Mouse (Mus musculus) thymus, postnatal 36 days (tissue): ENCODE measurements around the gene Bicdl1.
A peak's percentile ranks its signal among the peaks of the same experiment; 100 is the strongest.

Source experiments
- DNase-seq, 2 experiments: peaks; one replicate each; pipeline ENCODE4 v3.0.0; 2022; ENCODE audit warnings: mixed read lengths in 2 of 2

The Bicdl1 gene

DNA sequence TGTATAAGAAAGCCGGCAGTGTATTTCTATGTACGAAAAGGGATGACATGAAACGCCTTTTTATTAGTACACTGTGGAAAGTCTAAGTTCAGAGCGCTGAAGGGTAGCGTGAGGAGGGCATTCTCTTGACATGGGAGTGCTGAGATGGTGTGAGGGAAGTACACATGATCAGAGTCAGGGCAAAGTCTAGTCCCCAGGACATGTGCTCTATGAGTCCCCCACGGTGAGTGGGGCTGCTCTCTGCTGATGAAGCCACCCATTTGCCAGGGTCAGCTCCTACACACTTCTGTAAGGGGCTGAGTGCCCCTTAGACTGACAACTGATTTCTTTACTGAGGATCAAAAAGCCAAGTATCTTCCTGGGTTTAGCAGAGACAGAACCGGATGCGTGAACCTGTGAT lies 64.2 kb downstream of the Bicdl1 start:
- no peak for DNase-seq

GRCm38 (mm10) chr5:115666366-115667065 lies 64.9 kb downstream of the Bicdl1 start:
- no peak for DNase-seq

- no peak for DNase-seq
Measured at GRCm38 (mm10) chr5:115662658-115663057, 68.8 kb downstream of the Bicdl1 start.

- no peak for DNase-seq
Measured at GRCm38 (mm10) chr5:115658352-115658751, 73.1 kb downstream of the Bicdl1 start.

- DNase-seq, result peak in 1 of 2 experiments; percentile 1
Measured at GRCm38 (mm10) chr5:115657234-115657633, 74.2 kb downstream of the Bicdl1 start.

GRCm38 (mm10) chr5:115656677-115657076 lies 74.7 kb downstream of the Bicdl1 start:
- DNase-seq, result peak in 1 of 2 experiments; percentile 0

- DNase-seq, result no peak
Measured at GRCm38 (mm10) chr5:115653776-115654175, 77.6 kb downstream of the Bicdl1 start.

DNA sequence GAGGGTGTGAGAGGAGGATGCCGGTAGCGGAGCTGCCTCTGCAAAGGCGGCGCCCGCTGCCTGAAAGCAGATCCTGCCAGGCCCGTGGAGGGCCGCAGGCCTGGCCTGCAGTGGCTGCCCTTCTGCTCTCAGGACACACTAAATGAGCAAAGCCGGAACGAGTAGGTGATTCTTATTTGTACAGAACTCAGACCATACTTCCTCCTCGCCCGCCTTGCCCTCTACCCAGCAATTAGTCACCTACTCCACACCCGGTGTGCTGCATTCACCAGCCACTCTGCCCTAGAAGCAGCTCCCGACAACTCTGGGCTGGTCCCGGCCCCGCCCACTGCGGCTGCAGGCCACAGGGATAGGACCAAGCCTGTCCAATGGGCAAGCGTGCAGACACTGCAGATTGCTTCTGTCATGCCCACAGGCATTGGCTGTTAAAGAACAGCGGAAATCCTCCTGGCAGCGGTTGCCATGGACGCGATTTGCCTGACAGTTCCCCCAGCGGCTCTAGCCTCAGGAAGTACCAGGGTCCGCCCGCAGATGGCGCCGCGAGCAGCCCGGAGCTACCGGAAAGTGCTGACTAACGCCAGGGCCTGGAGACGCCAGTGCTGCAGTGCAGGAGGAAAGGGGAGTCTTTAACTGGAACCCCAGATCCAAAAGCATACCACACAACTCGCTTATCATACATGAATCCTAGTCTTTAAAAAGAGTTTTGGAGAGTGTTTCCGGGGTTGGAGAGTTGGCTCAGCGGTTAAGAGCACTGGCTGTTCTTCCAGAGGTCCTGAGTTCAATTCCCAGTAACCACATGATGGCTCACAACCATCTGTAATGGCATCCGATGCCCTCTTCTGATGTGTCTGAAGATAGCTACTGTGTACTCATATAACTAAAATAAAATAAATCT lies 78.5 kb downstream of the Bicdl1 start:
- peak; percentile 100 for DNase-seq

DNA sequence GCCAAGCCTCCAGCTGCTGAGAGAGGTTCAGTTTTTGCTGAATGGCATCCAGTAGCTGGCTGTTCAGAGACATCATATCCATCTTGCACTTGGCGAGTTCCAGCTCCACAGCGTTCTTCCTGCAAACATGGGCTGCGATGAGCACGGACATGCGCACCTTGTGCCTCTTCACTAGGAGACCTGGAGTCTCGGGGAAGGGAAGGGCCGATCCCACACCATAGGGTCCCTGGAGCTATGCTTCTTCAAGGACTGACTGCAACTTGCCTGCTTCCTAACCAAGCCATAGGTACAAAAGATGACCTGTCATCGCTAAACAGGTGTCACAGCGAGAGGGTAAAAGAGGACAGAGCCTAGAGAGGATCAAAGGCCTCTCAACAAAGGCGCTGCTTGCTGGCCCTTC lies 79.6 kb downstream of the Bicdl1 start:
- DNase-seq, result no peak

GRCm38 (mm10) chr5:115650885-115651284 lies 80.5 kb downstream of the Bicdl1 start:
- no peak for DNase-seq

- DNase-seq, result no peak
Measured at GRCm38 (mm10) chr5:115649699-115650098, 81.7 kb downstream of the Bicdl1 start.

DNA sequence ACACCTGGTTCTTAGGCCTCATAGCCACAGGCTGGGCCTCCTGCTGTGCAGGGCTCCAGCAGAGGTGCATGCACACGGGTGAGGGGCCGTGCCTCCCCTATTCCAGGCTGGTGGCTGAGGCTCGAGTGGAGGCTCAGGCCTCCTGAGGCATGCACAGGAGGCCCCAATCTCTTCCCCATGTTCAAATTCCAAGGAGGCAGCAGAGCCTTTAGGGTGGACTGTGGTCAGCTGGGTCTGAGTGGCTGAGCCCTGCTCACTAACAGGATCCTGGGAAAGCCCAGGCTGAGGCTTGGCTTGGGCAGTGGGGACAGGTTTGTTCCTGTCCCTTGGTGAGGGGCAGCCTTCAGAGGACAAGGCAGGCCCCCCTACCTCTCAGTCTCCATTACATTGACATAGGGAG lies 82.5 kb downstream of the Bicdl1 start:
- DNase-seq, result no peak

- peak; percentile 39 to 49 for DNase-seq
Measured at GRCm38 (mm10) chr5:115644192-115644591, 87.2 kb downstream of the Bicdl1 start.

DNA sequence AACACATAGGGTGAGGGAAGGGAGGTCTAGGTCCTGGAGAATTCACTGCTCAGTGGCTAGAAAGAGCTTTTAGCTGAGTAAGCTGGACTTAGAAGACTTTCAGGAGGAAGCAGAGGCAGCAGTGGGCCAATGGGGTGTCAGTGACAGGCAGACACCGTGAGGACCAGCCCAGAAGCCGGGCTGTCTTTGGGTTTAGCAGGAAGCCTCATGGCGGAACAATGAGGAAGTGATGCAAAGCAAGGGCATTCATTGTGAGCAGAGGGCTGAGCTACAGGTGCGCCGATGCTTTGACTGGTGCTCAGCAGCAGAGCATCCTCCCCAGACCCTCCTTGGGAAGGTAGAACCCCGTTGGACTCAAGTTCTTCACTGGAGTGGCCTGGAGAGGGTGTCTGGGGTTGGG lies 95.9 kb downstream of the Bicdl1 start:
- DNase-seq, result peak; percentile 16 to 40

GRCm38 (mm10) chr5:115634046-115634445 lies 97.4 kb downstream of the Bicdl1 start:
- DNase-seq, result no peak

GRCm38 (mm10) chr5:115633060-115633459 lies 98.4 kb downstream of the Bicdl1 start:
- no peak for DNase-seq

DNA sequence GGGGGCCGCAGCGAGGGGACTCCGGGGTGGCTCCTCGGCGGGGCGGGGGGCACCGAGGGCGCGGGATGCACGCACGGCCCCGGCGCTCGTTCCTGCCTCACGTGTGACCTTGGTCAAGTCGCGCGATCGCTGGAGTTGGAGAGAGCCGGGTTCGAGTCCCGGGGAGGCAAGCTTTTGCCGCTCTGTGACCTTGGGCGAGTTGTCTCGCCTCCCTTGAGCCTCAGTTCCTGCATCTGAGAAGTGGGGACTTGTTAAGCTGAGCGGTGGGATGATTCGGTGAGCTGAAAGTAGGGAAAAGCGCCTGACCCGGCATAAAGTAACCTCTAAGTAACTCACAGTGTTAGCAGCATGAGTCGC lies 99.1 kb downstream of the Bicdl1 start:
- peak; percentile 43 to 65 for DNase-seq

DNA sequence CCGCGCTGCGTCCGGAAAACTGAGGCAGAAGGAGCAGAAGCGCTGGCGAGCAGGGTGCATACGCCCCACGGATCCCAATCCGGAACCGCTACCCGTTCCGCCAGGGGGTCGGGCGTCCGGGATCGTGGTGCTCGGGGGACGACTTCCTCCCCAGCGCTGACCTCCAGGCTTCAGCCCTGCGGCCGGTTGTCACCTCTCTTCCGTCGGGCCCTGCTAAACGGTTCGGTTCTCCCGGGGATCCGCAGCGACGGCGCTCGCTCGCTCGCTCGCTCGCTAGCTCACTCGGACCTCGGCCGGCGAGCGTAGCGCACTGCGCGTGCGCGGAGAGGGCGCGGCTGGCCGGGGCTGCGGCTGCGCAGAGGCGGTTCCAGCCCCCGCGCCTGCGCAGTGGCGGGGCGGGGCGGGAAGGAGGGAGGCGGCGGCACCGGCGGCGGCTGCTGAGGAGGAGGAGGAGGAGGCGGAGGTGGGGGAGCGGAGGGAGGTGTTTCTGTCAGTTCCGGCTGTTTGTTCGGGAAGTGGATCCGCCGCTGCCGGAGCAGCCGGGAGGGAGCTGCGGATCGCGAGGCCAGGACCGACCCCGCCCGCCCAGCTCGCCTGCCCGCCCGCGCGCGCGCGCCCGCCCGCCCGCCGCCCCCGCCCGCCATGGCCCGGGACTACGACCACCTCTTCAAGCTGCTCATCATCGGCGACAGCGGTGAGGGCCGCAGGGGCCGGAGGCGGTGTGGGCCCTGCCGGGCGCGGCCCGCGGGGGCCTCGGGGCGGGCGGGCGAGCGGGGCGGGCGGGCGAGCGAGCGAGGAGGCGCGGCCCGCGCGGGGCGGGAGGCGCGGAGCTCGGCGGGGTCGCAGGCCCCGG lies 99.7 kb downstream of the Bicdl1 start, which contains the start of gene Rab35:
Gene Rab35, plus strand, starts transcription at position 404 of the 853 bp plus-strand sequence.
- peak; percentile 96 to 97 for DNase-seq

DNA sequence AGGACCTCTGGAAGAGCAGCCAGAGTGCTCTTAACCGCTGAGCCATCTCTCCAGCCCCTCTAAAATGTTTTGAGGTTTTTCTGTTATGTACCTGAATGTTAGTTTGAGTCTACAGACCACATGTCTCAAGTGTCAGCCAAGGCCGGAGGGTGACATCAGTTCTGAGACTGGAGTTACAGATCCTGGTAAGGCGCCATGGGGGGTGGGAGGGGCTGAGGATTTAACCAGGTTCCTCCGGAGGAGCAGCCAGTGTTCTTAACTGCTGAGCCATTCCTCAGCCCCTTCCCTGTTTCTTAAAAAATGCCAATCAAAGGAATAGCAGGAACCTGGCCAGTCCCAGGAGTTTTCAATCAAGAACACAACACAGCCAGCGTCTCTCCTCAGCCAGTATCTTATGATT lies 101.1 kb downstream of the Bicdl1 start:
- DNase-seq, result no peak

GRCm38 (mm10) chr5:115629672-115630071 lies 101.7 kb downstream of the Bicdl1 start:
- DNase-seq, result no peak

GRCm38 (mm10) chr5:115628083-115628482 lies 103.3 kb downstream of the Bicdl1 start:
- DNase-seq, result no peak

GRCm38 (mm10) chr5:115626237-115626886 lies 105.1 kb downstream of the Bicdl1 start:
- no peak for DNase-seq
